Mouse (Mus musculus): Measurements from ENCODE around the gene Il17ra. TPM values are rescaled to one million over a fixed set of nuclear protein-coding genes. Genes with fewer than 3 reads are reported as not detected.

Gene Il17ra
- polyA plus RNA-seq, 1 experiment from 2014 or later, result 5.4 TPM

- ATAC-seq (ENCODE audit: low FRiP score), result no peak
- no peaks in the 10 kb centered on the region for H3K4me1 ChIP-seq (replicated peaks; ENCODE audit: control insufficient read depth, insufficient read depth, low read length)
- no peak overlapping the region for H3K27ac ChIP-seq (ENCODE audit: low read depth, low read length)
- H3K4me3 ChIP-seq (ENCODE audit: low read depth, low read length), result no peak overlapping the region
- no peaks in the 10 kb centered on the region for H3K27me3 ChIP-seq (ENCODE audit: control insufficient read depth, insufficient read depth, low read length)
- no peak for DNase-seq (ENCODE audit: low spot score)
- H3K4me2 ChIP-seq (replicated peaks; ENCODE audit: low read depth, low read length), result no peak overlapping the region
- H3K9me3 ChIP-seq (ENCODE audit: control insufficient read depth, low read length), result no peaks in the 10 kb centered on the region
- WGBS, result 88% methylated on average over 7 of the region's 7 CpGs
- H3K9ac ChIP-seq (ENCODE audit: low read depth, low read length), result no peak overlapping the region
- 0 out of 2 replicates have a peak, but pooled peaks cover 2% of the 10 kb centered on the region for H3K36me3 ChIP-seq (ENCODE audit: control insufficient read depth, insufficient read depth, low read length)
Observed at GRCm38 (mm10) chr6:120509975-120510374, 46.9 kb downstream of the Il17ra start.

- Histone ChIP-seq H3K9me3 (ENCODE audit: control insufficient read depth, low read length) (no peaks in the 10 kb centered on the region), H3K27ac (ENCODE audit: low read depth, low read length) (no peak overlapping the region), H3K27me3 (ENCODE audit: control insufficient read depth, insufficient read depth, low read length) (no peaks in the 10 kb centered on the region), H3K4me2 (replicated peaks; ENCODE audit: low read depth, low read length) (no peak overlapping the region), H3K9ac (ENCODE audit: low read depth, low read length) (no peak overlapping the region), H3K4me3 (ENCODE audit: low read depth, low read length) (no peak overlapping the region), H3K4me1 (replicated peaks; ENCODE audit: control insufficient read depth, insufficient read depth, low read length) (no peaks in the 10 kb centered on the region), H3K36me3 (ENCODE audit: control insufficient read depth, insufficient read depth, low read length) (0 out of 2 replicates have a peak, but pooled peaks cover 2% of the 10 kb centered on the region)
- whole genome bisulfite sequencing, result 87% methylated on average over 8 of the region's 8 CpGs
- DNase-seq (ENCODE audit: low spot score) (no peak), ATAC-seq (ENCODE audit: low FRiP score) (no peak)
Observed at GRCm38 (mm10) chr6:120510425-120510824, 47.4 kb downstream of the Il17ra start.

- WGBS, result 82% methylated on average over 6 of the region's 6 CpGs
- H3K36me3 ChIP-seq (ENCODE audit: control insufficient read depth, insufficient read depth, low read length), result 0 out of 2 replicates have a peak, but pooled peaks cover 2% of the 10 kb centered on the region
Observed at GRCm38 (mm10) chr6:120511212-120511611, 48.2 kb downstream of the Il17ra start.

GRCm38 (mm10) chr6:120516422-120516821 lies 53.4 kb downstream of the Il17ra start:
- WGBS, result 92% methylated on average over 4 of the region's 4 CpGs
- H3K36me3 ChIP-seq (ENCODE audit: control insufficient read depth, insufficient read depth, low read length), result no peaks in the 10 kb centered on the region
- no peak for ATAC-seq (ENCODE audit: low FRiP score)

More at GRCm38 (mm10) chr6:120511212-120511611, 48.2 kb downstream of the Il17ra start:
- Histone ChIP-seq H3K9ac (ENCODE audit: low read depth, low read length) (no peak overlapping the region), H3K27me3 (ENCODE audit: control insufficient read depth, insufficient read depth, low read length) (no peaks in the 10 kb centered on the region), H3K4me3 (ENCODE audit: low read depth, low read length) (no peak overlapping the region), H3K27ac (ENCODE audit: low read depth, low read length) (no peak overlapping the region), H3K9me3 (ENCODE audit: control insufficient read depth, low read length) (no peaks in the 10 kb centered on the region), H3K4me1 (replicated peaks; ENCODE audit: control insufficient read depth, insufficient read depth, low read length) (no peaks in the 10 kb centered on the region), H3K4me2 (replicated peaks; ENCODE audit: low read depth, low read length) (no peak overlapping the region)
- DNase-seq (ENCODE audit: low spot score) (no peak), ATAC-seq (ENCODE audit: low FRiP score) (no peak)

GRCm38 (mm10) chr6:120516879-120517278 lies 53.8 kb downstream of the Il17ra start:
- Histone ChIP-seq H3K27me3 (ENCODE audit: control insufficient read depth, insufficient read depth, low read length) (no peaks in the 10 kb centered on the region), H3K4me1 (replicated peaks; ENCODE audit: control insufficient read depth, insufficient read depth, low read length) (no peaks in the 10 kb centered on the region), H3K9ac (ENCODE audit: low read depth, low read length) (no peak overlapping the region), H3K4me2 (replicated peaks; ENCODE audit: low read depth, low read length) (no peak overlapping the region), H3K9me3 (ENCODE audit: control insufficient read depth, low read length) (no peaks in the 10 kb centered on the region), H3K4me3 (ENCODE audit: low read depth, low read length) (no peak overlapping the region), H3K27ac (ENCODE audit: low read depth, low read length) (no peak overlapping the region), H3K36me3 (ENCODE audit: control insufficient read depth, insufficient read depth, low read length) (no peaks in the 10 kb centered on the region)
- WGBS, result 90% methylated on average over 6 of the region's 6 CpGs
- ATAC-seq (ENCODE audit: low FRiP score) (no peak), DNase-seq (ENCODE audit: low spot score) (no peak)

More at GRCm38 (mm10) chr6:120516422-120516821, 53.4 kb downstream of the Il17ra start:
- no peaks in the 10 kb centered on the region for H3K27me3 ChIP-seq (ENCODE audit: control insufficient read depth, insufficient read depth, low read length)
- H3K4me2 ChIP-seq (replicated peaks; ENCODE audit: low read depth, low read length), result no peak overlapping the region
- no peak overlapping the region for H3K4me3 ChIP-seq (ENCODE audit: low read depth, low read length)
- H3K27ac ChIP-seq (ENCODE audit: low read depth, low read length), result no peak overlapping the region
- no peak overlapping the region for H3K9ac ChIP-seq (ENCODE audit: low read depth, low read length)
- DNase-seq (ENCODE audit: low spot score), result no peak
- H3K4me1 ChIP-seq (replicated peaks; ENCODE audit: control insufficient read depth, insufficient read depth, low read length), result no peaks in the 10 kb centered on the region
- H3K9me3 ChIP-seq (ENCODE audit: control insufficient read depth, low read length), result no peaks in the 10 kb centered on the region

GRCm38 (mm10) chr6:120517311-120517710 lies 54.3 kb downstream of the Il17ra start:
- 85% methylated on average over 5 of the region's 5 CpGs for WGBS
- no peak overlapping the region for H3K9ac ChIP-seq (ENCODE audit: low read depth, low read length)
- DNase-seq (ENCODE audit: low spot score) (no peak), ATAC-seq (ENCODE audit: low FRiP score) (no peak)
- H3K4me1 ChIP-seq (replicated peaks; ENCODE audit: control insufficient read depth, insufficient read depth, low read length), result no peaks in the 10 kb centered on the region
- H3K27me3 ChIP-seq (ENCODE audit: control insufficient read depth, insufficient read depth, low read length), result no peaks in the 10 kb centered on the region
- H3K27ac ChIP-seq (ENCODE audit: low read depth, low read length), result no peak overlapping the region
- no peak overlapping the region for H3K4me2 ChIP-seq (replicated peaks; ENCODE audit: low read depth, low read length)
- H3K36me3 ChIP-seq (ENCODE audit: control insufficient read depth, insufficient read depth, low read length), result no peaks in the 10 kb centered on the region
- no peaks in the 10 kb centered on the region for H3K9me3 ChIP-seq (ENCODE audit: control insufficient read depth, low read length)
- no peak overlapping the region for H3K4me3 ChIP-seq (ENCODE audit: low read depth, low read length)

- DNase-seq (ENCODE audit: low spot score) (no peak), ATAC-seq (ENCODE audit: low FRiP score) (no peak)
- Histone ChIP-seq H3K36me3 (ENCODE audit: control insufficient read depth, insufficient read depth, low read length) (no peaks in the 10 kb centered on the region; the same call in 1 of the 2 replicates), H3K4me3 (ENCODE audit: low read depth, low read length) (no peak overlapping the region), H3K27ac (ENCODE audit: low read depth, low read length) (no peak overlapping the region), H3K27me3 (ENCODE audit: control insufficient read depth, insufficient read depth, low read length) (no peaks in the 10 kb centered on the region), H3K9me3 (ENCODE audit: control insufficient read depth, low read length) (no peaks in the 10 kb centered on the region), H3K4me1 (replicated peaks; ENCODE audit: control insufficient read depth, insufficient read depth, low read length) (no peaks in the 10 kb centered on the region), H3K4me2 (replicated peaks; ENCODE audit: low read depth, low read length) (no peak overlapping the region), H3K9ac (ENCODE audit: low read depth, low read length) (no peak overlapping the region)
- WGBS, result 82% methylated on average over 5 of the region's 5 CpGs
Observed at GRCm38 (mm10) chr6:120519647-120520046, 56.6 kb downstream of the Il17ra start.

- 93% methylated on average over 5 of the region's 5 CpGs for WGBS
- Histone ChIP-seq H3K27ac (ENCODE audit: low read depth, low read length) (no peak overlapping the region), H3K4me3 (ENCODE audit: low read depth, low read length) (no peak overlapping the region), H3K4me2 (replicated peaks; ENCODE audit: low read depth, low read length) (no peak overlapping the region), H3K9ac (ENCODE audit: low read depth, low read length) (no peak overlapping the region), H3K36me3 (ENCODE audit: control insufficient read depth, insufficient read depth, low read length) (no peaks in the 10 kb centered on the region; the same call in 1 of the 2 replicates), H3K9me3 (ENCODE audit: control insufficient read depth, low read length) (no peaks in the 10 kb centered on the region), H3K27me3 (ENCODE audit: control insufficient read depth, insufficient read depth, low read length) (no peaks in the 10 kb centered on the region), H3K4me1 (replicated peaks; ENCODE audit: control insufficient read depth, insufficient read depth, low read length) (no peaks in the 10 kb centered on the region)
- no peak for DNase-seq (ENCODE audit: low spot score)
- no peak for ATAC-seq (ENCODE audit: low FRiP score)
Observed at GRCm38 (mm10) chr6:120524796-120525195, 61.7 kb downstream of the Il17ra start.

- no peak overlapping the region for H3K4me2 ChIP-seq (replicated peaks; ENCODE audit: low read depth, low read length)
- no peaks in the 10 kb centered on the region for H3K4me1 ChIP-seq (replicated peaks; ENCODE audit: control insufficient read depth, insufficient read depth, low read length)
- no peak for ATAC-seq (ENCODE audit: low FRiP score)
- H3K27ac ChIP-seq (ENCODE audit: low read depth, low read length), result no peak overlapping the region
- no peaks in the 10 kb centered on the region for H3K9me3 ChIP-seq (ENCODE audit: control insufficient read depth, low read length)
- DNase-seq (ENCODE audit: low spot score), result no peak
- WGBS, result 79% methylated on average over 4 of the region's 4 CpGs
- H3K4me3 ChIP-seq (ENCODE audit: low read depth, low read length), result no peak overlapping the region
- H3K36me3 ChIP-seq (ENCODE audit: control insufficient read depth, insufficient read depth, low read length), result no peaks in the 10 kb centered on the region; the same call in 1 of the 2 replicates
- H3K27me3 ChIP-seq (ENCODE audit: control insufficient read depth, insufficient read depth, low read length), result no peaks in the 10 kb centered on the region
- H3K9ac ChIP-seq (ENCODE audit: low read depth, low read length), result no peak overlapping the region
Observed at GRCm38 (mm10) chr6:120529123-120529522, 66.1 kb downstream of the Il17ra start.
